Mouse (Mus musculus) stomach, embryonic 14.5 days (tissue): ENCODE results near the gene Macrod2. TPM values are rescaled to one million over a fixed set of nuclear protein-coding genes. Genes with fewer than 3 reads are reported as not detected.

Source experiments
- ATAC-seq: fragments of 200-750 bp; cut with Nextera tagmentation; 2 replicates; pipeline ENCODE4 v1.8.0; 2017; ENCODE audit warnings: low read depth, moderate TSS enrichment; ENCODE audit not compliant: insufficient number of reproducible peaks, insufficient read depth, low FRiP score
- H3K27ac ChIP-seq: fragments of 300-500 bp; sonication (generic); 2 replicates; pipeline ENCODE4 v1.5.1; 2014; ENCODE audit warnings: mild to moderate bottlenecking, low read length, moderate library complexity, mixed read lengths
- H3K27me3 ChIP-seq: fragments of 300-500 bp; sonication (generic); 2 replicates; pipeline ENCODE4 v1.6.1; 2014; ENCODE audit warnings: low read length, control low read depth, mixed read lengths; ENCODE audit not compliant: control insufficient read depth, insufficient read depth
- H3K36me3 ChIP-seq: fragments of 300-500 bp; sonication (generic); 2 replicates; pipeline ENCODE4 v1.6.1; 2014; ENCODE audit warnings: mild to moderate bottlenecking, control low read depth, low read length, moderate library complexity, mixed read lengths; ENCODE audit not compliant: control insufficient read depth, insufficient read depth
- H3K4me1 ChIP-seq: fragments of 300-500 bp; sonication (generic); 2 replicates; pipeline ENCODE4 v1.6.1; 2014; ENCODE audit warnings: low read length, control low read depth, mixed read lengths; ENCODE audit not compliant: control insufficient read depth, insufficient read depth
- H3K4me2 ChIP-seq: fragments of 300-500 bp; sonication (generic); replicated peaks from 2 replicates; pipeline ENCODE4 v1.6.1; 2014; ENCODE audit warnings: low read depth, low read length, control low read depth
- H3K4me3 ChIP-seq: fragments of 300-500 bp; sonication (generic); 2 replicates; pipeline ENCODE4 v1.5.1; 2014; ENCODE audit warnings: low read depth, low read length, control low read depth
- H3K9ac ChIP-seq: fragments of 300-500 bp; sonication (generic); replicated peaks from 2 replicates; pipeline ENCODE4 v1.6.1; 2014; ENCODE audit warnings: low read depth, mild to moderate bottlenecking, control low read depth, low read length, moderate library complexity, mixed read lengths
- H3K9me3 ChIP-seq: fragments of 300-500 bp; sonication (generic); 2 replicates; pipeline ENCODE4 v1.6.1; 2016; ENCODE audit warnings: low read depth, low read length, control low read depth; ENCODE audit not compliant: control insufficient read depth
- WGBS: fragments of 180-500 bp; shearing (Covaris S2); extraction: QIAGEN DNeasy Blood & Tissue Kit; methylation state at CpG from one replicate; pipeline ENCODE4 v1.1.7; 2014; 5-methylcytosine and 5-hydroxymethylcytosine counted together
- polyA plus RNA-seq: library from polyadenylated mRNA; unstranded; fragments of >200 nt; fragmentation: Nextera tagmentation; extraction: Ambion mirVana; gene quantifications from 2 replicates; pipeline ENCODE4 v1.2.1, GENCODE M21; 2014

Gene Macrod2
- polyA plus RNA-seq, 1 experiment from 2014 or later, result 40.9 TPM

DNA sequence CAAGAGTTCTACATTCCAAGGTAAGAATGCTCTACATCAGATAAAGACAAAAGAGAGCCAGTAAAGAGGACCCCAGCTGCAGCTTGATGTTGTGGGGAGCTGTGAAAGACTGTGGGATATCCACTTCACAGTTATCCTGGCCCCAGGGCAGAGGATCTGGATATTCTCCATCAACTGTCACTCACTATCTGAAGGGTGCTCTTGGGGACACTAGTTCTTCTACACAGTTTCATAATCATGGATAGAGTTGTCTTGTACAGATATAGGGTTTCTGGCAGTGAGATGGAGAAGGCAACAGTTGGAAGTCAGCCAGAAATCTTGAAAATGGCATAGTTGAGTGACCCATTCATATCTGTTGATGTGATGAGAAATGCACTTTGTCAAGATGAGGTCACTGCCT, 490.1 kb downstream of the Macrod2 start:
- ATAC-seq, result no peak
- no peak overlapping the region for H3K4me2 ChIP-seq
- H3K4me1 ChIP-seq, result no peaks in the 10 kb centered on the region

DNA sequence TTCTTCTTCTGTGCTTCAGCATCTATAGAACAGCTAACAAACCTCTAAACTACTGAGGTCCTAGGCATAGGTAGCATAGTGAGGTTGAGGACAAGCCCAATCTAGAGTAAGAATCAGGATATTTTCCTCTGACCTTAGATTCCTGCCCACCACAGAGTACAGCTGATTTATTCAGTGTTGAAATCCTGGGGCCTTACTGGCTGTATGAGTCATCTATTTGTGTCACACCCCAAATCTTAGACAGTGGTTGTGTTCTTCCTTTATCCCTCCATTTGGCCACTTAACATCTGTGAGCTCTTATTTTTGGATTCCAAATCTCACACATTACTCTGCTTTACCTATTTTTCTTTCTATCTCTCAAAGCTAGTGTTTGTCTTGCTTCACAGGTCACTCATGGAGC, 495.6 kb downstream of the Macrod2 start:
- no peak overlapping the region for H3K4me3 ChIP-seq
- no peak overlapping the region for H3K27ac ChIP-seq
- H3K36me3 ChIP-seq, result no peaks in the 10 kb centered on the region
- no peaks in the 10 kb centered on the region for H3K9me3 ChIP-seq
- no peaks in the 10 kb centered on the region for H3K27me3 ChIP-seq
- no peaks in the 10 kb centered on the region for H3K4me1 ChIP-seq
- no peak for ATAC-seq
- no peak overlapping the region for H3K9ac ChIP-seq
- no peak overlapping the region for H3K4me2 ChIP-seq

More for the DNA sequence above, 490.1 kb downstream of the Macrod2 start:
- Histone ChIP-seq H3K9me3 (no peaks in the 10 kb centered on the region), H3K9ac (no peak overlapping the region), H3K27ac (no peak overlapping the region), H3K27me3 (no peaks in the 10 kb centered on the region), H3K4me3 (no peak overlapping the region), H3K36me3 (no peaks in the 10 kb centered on the region)

DNA sequence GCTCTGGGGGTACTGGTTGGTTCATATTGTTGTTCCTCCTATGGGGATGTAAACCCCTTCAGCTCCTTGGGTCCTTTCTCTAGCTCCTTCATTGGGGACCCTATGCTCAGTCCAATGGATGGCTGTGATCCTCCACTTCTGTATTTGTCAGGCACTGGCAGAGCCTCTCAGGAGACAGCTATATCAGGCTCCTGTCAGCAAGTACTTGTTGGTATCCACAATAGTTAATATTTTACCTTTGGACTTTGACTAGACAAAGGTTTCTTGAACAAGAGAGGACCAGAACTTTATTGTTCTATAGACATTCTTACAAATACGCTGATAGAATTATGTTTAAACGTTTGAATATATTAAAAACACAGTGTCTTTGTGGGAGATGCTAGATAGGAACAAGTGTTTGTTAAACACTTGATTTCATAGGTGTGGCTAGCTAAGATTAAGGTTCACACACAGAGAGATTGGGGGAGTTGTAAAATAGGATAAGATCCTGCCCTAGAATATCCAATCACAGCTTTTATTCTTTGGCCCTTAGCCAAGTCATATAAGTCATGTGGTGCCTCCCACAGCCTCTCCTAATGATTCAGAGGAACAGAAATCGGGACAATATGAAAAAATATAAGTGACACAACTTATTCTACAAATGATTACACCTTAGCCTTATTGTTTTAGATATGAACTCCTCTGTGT, 501.4 kb downstream of the Macrod2 start:
- Histone ChIP-seq H3K27me3 (no peaks in the 10 kb centered on the region), H3K4me2 (no peak overlapping the region), H3K4me1 (no peaks in the 10 kb centered on the region), H3K4me3 (no peak overlapping the region), H3K36me3 (no peaks in the 10 kb centered on the region), H3K9ac (no peak overlapping the region), H3K9me3 (no peaks in the 10 kb centered on the region), H3K27ac (no peak overlapping the region)
- ATAC-seq, result no peak
- WGBS, result 64% methylated on average over 3 of the region's 3 CpGs

DNA sequence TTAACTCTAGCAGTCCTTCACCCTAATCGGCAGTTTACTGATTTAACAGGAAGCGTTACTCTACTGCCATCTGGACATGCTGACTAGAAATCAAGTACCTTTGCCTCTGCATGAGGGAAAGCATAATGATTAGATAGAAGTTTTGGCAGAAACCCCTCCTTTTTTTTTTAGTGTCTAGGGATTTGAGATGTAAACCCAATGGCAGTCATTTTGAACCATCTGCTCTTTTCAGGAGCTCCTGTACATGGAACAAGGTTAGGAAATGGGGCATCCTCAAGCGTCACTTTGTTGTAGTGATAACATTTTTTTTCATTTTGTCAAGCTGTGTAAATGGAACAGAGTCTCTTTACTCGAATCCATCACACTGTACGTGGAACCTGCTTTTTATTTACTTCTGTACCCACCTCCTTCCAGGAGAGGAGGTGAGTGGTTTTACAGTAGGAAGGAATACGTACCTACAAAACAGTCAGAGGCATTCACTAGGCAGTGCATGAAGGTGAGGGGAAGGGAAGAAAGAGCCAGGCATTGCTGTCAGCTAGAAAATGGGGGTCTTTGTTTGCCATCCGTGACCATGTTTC, 503.4 kb downstream of the Macrod2 start:
- Histone ChIP-seq H3K9ac (no peak overlapping the region), H3K4me3 (no peak overlapping the region), H3K4me2 (no peak overlapping the region), H3K9me3 (no peaks in the 10 kb centered on the region), H3K27ac (no peak overlapping the region), H3K36me3 (no peaks in the 10 kb centered on the region), H3K4me1 (no peaks in the 10 kb centered on the region), H3K27me3 (no peaks in the 10 kb centered on the region)
- WGBS, result 70% methylated on average over 7 of the region's 7 CpGs
- ATAC-seq, result no peak

DNA sequence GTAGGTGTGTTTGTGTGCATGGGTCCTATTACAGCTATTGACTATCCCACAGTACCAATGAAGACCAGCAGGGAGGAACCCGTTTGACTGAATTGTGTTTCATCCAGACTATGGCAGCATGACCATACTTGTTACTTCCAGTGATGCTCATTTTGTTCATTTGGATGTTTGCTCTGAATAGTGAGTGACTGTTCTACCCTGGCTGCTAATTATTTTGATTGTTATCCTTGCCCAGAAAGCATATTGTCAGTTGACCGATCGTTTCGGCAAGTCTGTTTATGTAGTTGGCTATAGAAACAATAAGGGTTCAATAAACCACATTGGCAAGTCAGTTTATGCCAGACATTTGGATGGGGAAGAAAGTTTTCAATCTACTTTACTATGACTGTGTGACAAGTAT, 510.2 kb downstream of the Macrod2 start:
- H3K9ac ChIP-seq, result no peak overlapping the region
- no peaks in the 10 kb centered on the region for H3K4me1 ChIP-seq
- ATAC-seq, result no peak
- no peaks in the 10 kb centered on the region for H3K9me3 ChIP-seq
- no peaks in the 10 kb centered on the region for H3K36me3 ChIP-seq
- WGBS, result 82% methylated on average over 4 of the region's 4 CpGs
- H3K4me3 ChIP-seq, result no peak overlapping the region
- no peak overlapping the region for H3K4me2 ChIP-seq
- H3K27ac ChIP-seq, result no peak overlapping the region
- H3K27me3 ChIP-seq, result no peaks in the 10 kb centered on the region

DNA sequence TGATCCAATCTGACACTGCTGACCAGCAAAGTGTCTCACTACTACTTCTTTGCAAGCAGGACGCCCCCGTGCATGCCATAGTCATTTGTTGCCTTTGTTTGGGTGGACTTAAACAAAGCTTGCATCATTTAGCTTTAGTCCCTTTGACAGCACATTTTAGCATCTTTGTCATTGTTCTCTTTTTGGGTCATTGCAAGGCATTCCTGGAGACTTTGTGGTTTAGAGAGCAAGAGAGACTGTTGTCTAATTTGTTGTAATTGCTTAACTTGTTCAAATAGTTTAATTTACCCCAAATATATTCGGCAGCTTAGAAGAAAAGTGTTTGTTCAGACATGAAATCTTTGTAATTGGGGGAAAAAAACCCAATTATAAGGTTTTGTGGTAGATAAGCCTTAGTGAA, 511.0 kb downstream of the Macrod2 start:
- Histone ChIP-seq H3K36me3 (no peaks in the 10 kb centered on the region), H3K9me3 (no peaks in the 10 kb centered on the region)

DNA sequence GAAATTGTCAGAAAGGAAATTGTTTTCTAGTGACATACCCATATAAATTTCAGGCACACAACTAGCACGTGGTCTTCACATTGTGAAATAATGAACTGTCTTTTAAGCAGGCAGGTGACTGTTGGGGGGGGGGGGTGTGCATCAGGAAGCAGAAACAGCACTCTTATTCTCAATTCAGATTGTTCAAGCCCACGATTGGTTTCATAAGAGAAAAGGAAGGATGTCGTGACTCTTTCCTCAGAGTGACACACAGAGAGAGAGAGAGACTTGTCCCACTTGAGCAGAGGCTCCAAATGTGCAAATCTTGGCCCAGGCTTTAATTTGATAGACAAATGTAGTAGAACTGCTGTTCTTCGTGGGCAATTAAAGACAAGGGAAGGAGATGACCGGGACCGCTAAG, 516.4 kb downstream of the Macrod2 start:
- Histone ChIP-seq H3K4me2 (no peak overlapping the region), H3K4me3 (no peak overlapping the region), H3K9ac (no peak overlapping the region), H3K27ac (no peak overlapping the region), H3K4me1 (no peaks in the 10 kb centered on the region), H3K36me3 (no peaks in the 10 kb centered on the region), H3K27me3 (no peaks in the 10 kb centered on the region), H3K9me3 (no peaks in the 10 kb centered on the region)
- WGBS, result 72% methylated on average over 6 of the region's 6 CpGs
- no peak for ATAC-seq

More for the DNA sequence above, 511.0 kb downstream of the Macrod2 start:
- Histone ChIP-seq H3K4me2 (no peak overlapping the region), H3K27me3 (no peaks in the 10 kb centered on the region), H3K9ac (no peak overlapping the region), H3K4me3 (no peak overlapping the region), H3K27ac (no peak overlapping the region), H3K4me1 (no peaks in the 10 kb centered on the region)
- 75% methylated on average over 3 of the region's 3 CpGs for WGBS
- no peak for ATAC-seq

DNA sequence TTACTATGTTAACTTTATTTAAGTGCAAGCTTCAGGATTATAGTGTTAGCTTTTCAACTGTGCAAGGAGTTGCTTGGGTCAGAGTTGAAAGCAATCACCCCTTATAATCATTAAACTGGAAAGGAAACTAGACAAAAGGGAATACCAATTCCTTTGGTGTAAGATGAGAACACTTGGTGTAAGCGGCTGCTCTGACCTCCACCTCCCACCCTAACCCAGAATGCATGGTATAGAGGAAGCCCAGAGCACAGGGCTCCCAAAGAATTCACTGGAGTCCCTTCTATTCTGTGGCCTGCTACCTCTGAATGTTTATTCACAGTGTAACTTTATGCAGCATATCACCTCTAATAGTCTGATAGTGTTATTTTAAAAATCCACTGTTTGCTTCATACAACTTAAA, 517.1 kb downstream of the Macrod2 start:
- no peak overlapping the region for H3K4me2 ChIP-seq
- no peak for ATAC-seq
- H3K36me3 ChIP-seq, result no peaks in the 10 kb centered on the region
- H3K27ac ChIP-seq, result no peak overlapping the region
- no peaks in the 10 kb centered on the region for H3K9me3 ChIP-seq
- no peaks in the 10 kb centered on the region for H3K27me3 ChIP-seq
- 50% methylated on average over 1 of the region's 1 CpGs for WGBS
- no peaks in the 10 kb centered on the region for H3K4me1 ChIP-seq
- H3K9ac ChIP-seq, result no peak overlapping the region
- H3K4me3 ChIP-seq, result no peak overlapping the region

DNA sequence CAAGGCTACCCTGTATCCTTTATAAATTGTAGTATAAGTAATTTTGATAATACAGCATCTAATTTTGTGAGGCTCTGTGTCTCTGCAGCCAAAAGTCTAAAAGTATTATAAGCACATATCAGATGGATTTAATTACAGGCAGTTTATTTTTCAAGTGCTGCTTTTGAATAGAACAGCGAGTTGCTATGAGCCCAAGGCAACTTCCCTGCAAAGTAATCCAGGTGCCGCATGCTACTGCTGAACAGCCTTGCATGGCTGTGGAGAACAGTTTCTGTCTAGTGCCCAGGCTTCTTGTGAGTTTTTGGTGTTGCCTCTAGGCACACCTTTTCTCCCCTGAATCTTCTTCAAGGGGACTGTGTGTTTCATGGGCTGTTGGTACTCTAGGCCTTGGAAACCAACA, 517.8 kb downstream of the Macrod2 start:
- no peaks in the 10 kb centered on the region for H3K4me1 ChIP-seq
- H3K4me3 ChIP-seq, result no peak overlapping the region
- no peaks in the 10 kb centered on the region for H3K36me3 ChIP-seq
- no peaks in the 10 kb centered on the region for H3K27me3 ChIP-seq
- ATAC-seq, result no peak
- no peak overlapping the region for H3K27ac ChIP-seq
- no peaks in the 10 kb centered on the region for H3K9me3 ChIP-seq
- no peak overlapping the region for H3K4me2 ChIP-seq
- WGBS, result 82% methylated on average over 2 of the region's 2 CpGs
- H3K9ac ChIP-seq, result no peak overlapping the region
